Mouse (Mus musculus) lung, adult 2 months (tissue): ENCODE measurements around the gene Rpl27.
"Not testable (repeated sequence)": the region's sequence is repeated elsewhere in the genome, so short reads cannot be mapped to it uniquely, and the experiment has no call there.

Experiments
- CTCF ChIP-seq: fragments of 200-500 bp; IDR thresholded peaks from 2 replicates; pipeline ENCODE4 v1.5.1; 2011; ENCODE audit warnings: mild to moderate bottlenecking, low read length, control low read depth; ENCODE audit not compliant: insufficient read depth
- POLR2A ChIP-seq: fragments of 200-500 bp; IDR thresholded peaks from 2 replicates; pipeline ENCODE4 v1.6.1; 2011; ENCODE audit warnings: low read depth, mild to moderate bottlenecking, control low read depth, low read length, borderline replicate concordance; ENCODE audit errors: extremely low read depth

GRCm38 (mm10) chr11:101473686-101474085, 31.6 kb downstream of the Rpl27 start:
- TF ChIP-seq POLR2A, CTCF: not testable (repeated sequence)
